Mouse (Mus musculus): ENCODE results near the gene Ubtd2. TPM values are rescaled to one million over a fixed set of nuclear protein-coding genes. Genes with fewer than 3 reads are reported as not detected.

The Ubtd2 gene
- polyA plus RNA-seq, 1 experiment from 2014 or later = 88.8 TPM

- H3K27ac ChIP-seq = no peak overlapping the region
- no peak for ATAC-seq (ENCODE audit: insufficient number of reproducible peaks, insufficient read depth, low FRiP score, low TSS enrichment, low read depth)
- H3K4me2 ChIP-seq = no peak overlapping the region
- H3K9me3 ChIP-seq = no peaks in the 10 kb centered on the region
- 81% methylated on average over 2 of the region's 2 CpGs for WGBS
- H3K9ac ChIP-seq (replicated peaks) = no peak overlapping the region
- H3K36me3 ChIP-seq = no peaks in the 10 kb centered on the region
- H3K4me1 ChIP-seq (replicated peaks) = 0 out of 2 replicates have a peak, but pooled peaks cover 9% of the 10 kb centered on the region
- no peak overlapping the region for H3K4me3 ChIP-seq (replicated peaks)
- no peaks in the 10 kb centered on the region for H3K27me3 ChIP-seq
Measured at GRCm38 (mm10) chr11:32471925-32472324, 16.8 kb downstream of the Ubtd2 start.

GRCm38 (mm10) chr11:32474725-32475124 lies 19.6 kb downstream of the Ubtd2 start:
- Histone ChIP-seq H3K36me3 (no peaks in the 10 kb centered on the region), H3K27ac (no peak overlapping the region), H3K4me3 (replicated peaks) (no peak overlapping the region), H3K27me3 (no peaks in the 10 kb centered on the region), H3K9ac (replicated peaks) (no peak overlapping the region), H3K9me3 (no peaks in the 10 kb centered on the region), H3K4me1 (replicated peaks) (0 out of 2 replicates have a peak, but pooled peaks cover 12% of the 10 kb centered on the region), H3K4me2 (no peak overlapping the region)
- no peak for ATAC-seq (ENCODE audit: insufficient number of reproducible peaks, insufficient read depth, low FRiP score, low TSS enrichment, low read depth)
- WGBS = 77% methylated on average over 3 of the region's 3 CpGs

DNA sequence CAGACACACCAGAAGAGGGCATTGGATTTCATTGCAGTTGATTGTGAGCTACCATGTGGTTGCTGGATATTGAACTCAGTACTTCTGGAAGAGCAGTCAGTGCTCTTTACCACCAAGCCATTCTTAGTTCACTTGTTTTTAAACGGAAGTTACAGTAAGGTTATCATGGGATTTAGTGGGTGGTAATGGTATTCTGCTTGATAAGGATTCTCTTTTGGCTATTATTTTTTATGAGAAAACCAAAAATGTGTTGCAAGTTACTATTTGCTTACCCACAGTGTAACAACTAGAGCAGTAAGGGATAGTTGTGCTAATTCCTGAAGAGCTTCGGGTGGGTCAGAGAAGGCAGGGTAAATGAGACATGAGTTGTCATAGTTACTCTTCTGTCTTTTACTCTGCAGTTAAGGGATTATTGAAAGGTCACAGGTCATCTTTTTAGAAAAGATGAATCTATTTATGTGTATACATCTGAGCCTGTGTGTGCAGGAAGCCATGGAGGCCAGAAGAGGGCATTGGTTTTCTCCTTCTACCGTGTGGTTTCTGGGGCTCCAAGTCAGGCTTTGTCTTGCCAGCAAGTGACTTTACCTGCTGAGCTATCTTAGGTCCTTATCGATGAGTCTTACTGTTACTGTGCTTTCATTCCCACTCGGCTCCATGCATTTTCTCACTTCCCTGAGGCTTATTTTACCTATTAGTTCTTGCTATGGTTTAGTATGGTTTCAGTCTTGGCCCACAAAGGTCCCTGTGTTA lies 20.5 kb downstream of the Ubtd2 start:
- Histone ChIP-seq H3K27me3 (no peaks in the 10 kb centered on the region), H3K4me3 (replicated peaks) (no peak overlapping the region), H3K4me1 (replicated peaks) (0 out of 2 replicates have a peak, but pooled peaks cover 9% of the 10 kb centered on the region), H3K4me2 (no peak overlapping the region), H3K36me3 (no peaks in the 10 kb centered on the region), H3K9ac (replicated peaks) (no peak overlapping the region), H3K9me3 (no peaks in the 10 kb centered on the region), H3K27ac (no peak overlapping the region)
- WGBS = 79% methylated on average over 5 of the region's 5 CpGs
- no peak for ATAC-seq (ENCODE audit: insufficient number of reproducible peaks, insufficient read depth, low FRiP score, low TSS enrichment, low read depth)

DNA sequence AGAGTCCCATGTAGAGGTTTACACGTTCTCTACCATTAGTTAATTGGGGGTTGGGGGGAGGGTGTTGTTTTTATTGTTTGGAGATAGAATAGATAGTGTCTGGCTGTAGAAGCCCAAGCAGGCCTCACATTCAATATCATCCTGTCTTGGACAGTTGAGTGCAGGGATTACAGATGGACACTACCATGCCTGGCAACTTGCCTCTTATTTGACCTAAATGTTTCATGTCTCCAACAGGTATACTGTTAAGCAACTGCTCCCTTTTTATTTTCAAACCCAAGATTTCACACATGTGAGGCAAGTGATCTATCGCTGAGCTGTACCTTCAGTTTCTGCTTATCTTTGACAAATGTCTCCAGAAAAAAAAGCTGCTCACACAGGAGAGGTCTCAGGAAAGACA lies 26.4 kb downstream of the Ubtd2 start:
- ATAC-seq (ENCODE audit: insufficient number of reproducible peaks, insufficient read depth, low FRiP score, low TSS enrichment, low read depth) = no peak
- no peak overlapping the region for H3K27ac ChIP-seq
- H3K4me3 ChIP-seq (replicated peaks) = no peak overlapping the region
- 68% methylated on average over 2 of the region's 2 CpGs for WGBS
- no peaks in the 10 kb centered on the region for H3K9me3 ChIP-seq
- 0 out of 2 replicates have a peak, but pooled peaks cover 8% of the 10 kb centered on the region for H3K4me1 ChIP-seq (replicated peaks)
- H3K36me3 ChIP-seq = no peaks in the 10 kb centered on the region
- no peaks in the 10 kb centered on the region for H3K27me3 ChIP-seq
- H3K9ac ChIP-seq (replicated peaks) = no peak overlapping the region
- no peak overlapping the region for H3K4me2 ChIP-seq

DNA sequence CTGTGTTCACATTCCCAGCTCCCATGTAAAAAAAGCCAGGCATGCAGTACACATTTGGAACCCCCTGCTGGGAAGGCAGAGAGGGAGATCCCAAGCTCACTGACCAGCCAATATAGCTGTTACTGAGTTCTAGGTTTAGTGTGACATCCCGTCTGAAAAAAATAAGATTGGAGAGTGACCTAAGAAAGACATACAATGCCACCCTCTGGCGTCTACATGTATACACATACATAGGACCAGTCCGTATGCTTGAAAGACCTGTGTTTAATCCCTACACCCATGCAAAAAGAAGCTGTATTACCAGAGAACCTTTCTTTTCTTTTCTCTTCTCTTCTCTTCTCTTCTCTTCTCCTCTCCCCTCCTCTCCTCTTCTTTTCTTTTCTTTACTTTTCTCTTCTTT lies 30.1 kb downstream of the Ubtd2 start:
- no peaks in the 10 kb centered on the region for H3K27me3 ChIP-seq
- peaks cover 10% of the 10 kb centered on the region for H3K36me3 ChIP-seq
- no peaks in the 10 kb centered on the region for H3K9me3 ChIP-seq
- peaks cover 21% of the 10 kb centered on the region for H3K4me1 ChIP-seq (replicated peaks)
- H3K4me3 ChIP-seq (replicated peaks) = no peak overlapping the region
- no peak overlapping the region for H3K4me2 ChIP-seq
- 65% methylated on average over 3 of the region's 3 CpGs for WGBS
- no peak overlapping the region for H3K27ac ChIP-seq
- H3K9ac ChIP-seq (replicated peaks) = no peak overlapping the region
- no peak for ATAC-seq (ENCODE audit: insufficient number of reproducible peaks, insufficient read depth, low FRiP score, low TSS enrichment, low read depth)

GRCm38 (mm10) chr11:32486621-32487020 lies 31.5 kb downstream of the Ubtd2 start:
- Histone ChIP-seq H3K4me1 (replicated peaks) (peaks cover 26% of the 10 kb centered on the region), H3K27me3 (no peaks in the 10 kb centered on the region), H3K9me3 (no peaks in the 10 kb centered on the region), H3K27ac (no peak overlapping the region), H3K9ac (replicated peaks) (no peak overlapping the region), H3K4me3 (replicated peaks) (no peak overlapping the region), H3K36me3 (peaks cover 10% of the 10 kb centered on the region), H3K4me2 (no peak overlapping the region)
- no peak for ATAC-seq (ENCODE audit: insufficient number of reproducible peaks, insufficient read depth, low FRiP score, low TSS enrichment, low read depth)
- 30% methylated on average over 3 of the region's 3 CpGs for WGBS

- H3K36me3 ChIP-seq = peaks cover 10% of the 10 kb centered on the region
- H3K4me2 ChIP-seq = no peak overlapping the region
- no peak overlapping the region for H3K9ac ChIP-seq (replicated peaks)
- H3K4me3 ChIP-seq (replicated peaks) = no peak overlapping the region
- H3K4me1 ChIP-seq (replicated peaks) = peaks cover 22% of the 10 kb centered on the region
- WGBS = 94% methylated on average over 3 of the region's 3 CpGs
- no peak for ATAC-seq (ENCODE audit: insufficient number of reproducible peaks, insufficient read depth, low FRiP score, low TSS enrichment, low read depth)
- no peak overlapping the region for H3K27ac ChIP-seq
- no peaks in the 10 kb centered on the region for H3K27me3 ChIP-seq
- H3K9me3 ChIP-seq = no peaks in the 10 kb centered on the region
Measured at GRCm38 (mm10) chr11:32487501-32487900, 32.3 kb downstream of the Ubtd2 start.

GRCm38 (mm10) chr11:32488344-32488743 lies 33.2 kb downstream of the Ubtd2 start:
- Histone ChIP-seq H3K4me3 (replicated peaks) (no peak overlapping the region), H3K4me1 (replicated peaks) (peaks cover 21% of the 10 kb centered on the region), H3K9me3 (no peaks in the 10 kb centered on the region), H3K36me3 (peaks cover 10% of the 10 kb centered on the region), H3K9ac (replicated peaks) (no peak overlapping the region), H3K27ac (no peak overlapping the region), H3K27me3 (no peaks in the 10 kb centered on the region), H3K4me2 (no peak overlapping the region)
- no peak for ATAC-seq (ENCODE audit: insufficient number of reproducible peaks, insufficient read depth, low FRiP score, low TSS enrichment, low read depth)

DNA sequence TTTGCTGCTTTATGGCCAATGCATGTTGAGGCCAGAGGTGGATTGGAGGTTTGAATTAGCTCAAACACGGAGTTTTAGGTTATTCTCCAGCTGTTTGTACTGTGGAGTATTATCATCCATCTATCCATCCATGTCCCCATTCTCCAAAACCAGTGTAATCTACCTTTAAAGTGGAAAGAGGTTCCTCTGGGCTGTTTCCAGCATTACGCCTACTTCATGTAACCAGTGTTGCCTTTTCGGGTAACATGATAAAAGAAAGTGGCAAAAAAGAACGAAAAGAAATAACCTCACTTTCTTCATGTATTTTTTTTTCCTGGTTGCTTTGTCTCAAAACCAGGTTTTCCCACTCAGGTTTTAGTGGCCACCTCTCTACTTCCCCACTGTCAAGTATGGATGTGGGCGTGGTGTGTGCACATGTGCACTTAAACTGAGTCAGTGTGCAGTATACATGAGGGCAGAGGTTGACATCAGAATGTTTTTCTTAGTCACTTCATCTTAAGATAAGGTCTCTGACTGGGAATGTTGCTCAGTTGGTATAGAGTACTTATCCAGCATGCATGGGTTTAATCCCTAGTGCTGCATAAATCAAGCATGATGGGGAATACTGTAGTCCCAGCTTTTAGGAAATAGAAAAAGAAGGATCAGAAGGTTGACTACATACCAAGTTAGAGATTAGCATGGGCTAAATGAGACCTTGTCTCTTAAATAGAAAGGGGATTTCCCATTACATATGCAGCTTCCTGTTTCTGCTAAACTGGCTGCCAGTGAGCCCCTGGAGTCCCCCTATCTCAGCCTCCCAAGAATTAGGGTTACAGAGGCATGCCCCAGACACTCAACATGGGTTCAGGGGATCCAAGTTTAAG lies 33.9 kb downstream of the Ubtd2 start:
- Histone ChIP-seq H3K27ac (no peak overlapping the region), H3K36me3 (peaks cover 10% of the 10 kb centered on the region), H3K4me3 (replicated peaks) (no peak overlapping the region), H3K4me1 (replicated peaks) (peaks cover 25% of the 10 kb centered on the region), H3K9me3 (no peaks in the 10 kb centered on the region), H3K27me3 (no peaks in the 10 kb centered on the region), H3K4me2 (no peak overlapping the region), H3K9ac (replicated peaks) (no peak overlapping the region)
- no peak for ATAC-seq (ENCODE audit: insufficient number of reproducible peaks, insufficient read depth, low FRiP score, low TSS enrichment, low read depth)
- 80% methylated on average over 5 of the region's 5 CpGs for WGBS

- no peak overlapping the region for H3K4me2 ChIP-seq
- no peaks in the 10 kb centered on the region for H3K9me3 ChIP-seq
- H3K4me1 ChIP-seq (replicated peaks) = peaks cover 25% of the 10 kb centered on the region
- H3K27me3 ChIP-seq = no peaks in the 10 kb centered on the region
- H3K36me3 ChIP-seq = peaks cover 10% of the 10 kb centered on the region
- H3K9ac ChIP-seq (replicated peaks) = no peak overlapping the region
- ATAC-seq (ENCODE audit: insufficient number of reproducible peaks, insufficient read depth, low FRiP score, low TSS enrichment, low read depth) = no peak
- WGBS = 99% methylated on average over 2 of the region's 2 CpGs
- no peak overlapping the region for H3K4me3 ChIP-seq (replicated peaks)
- no peak overlapping the region for H3K27ac ChIP-seq
Measured at GRCm38 (mm10) chr11:32491079-32491478, 35.9 kb downstream of the Ubtd2 start.

GRCm38 (mm10) chr11:32493312-32493711 lies 38.1 kb downstream of the Ubtd2 start:
- no peak overlapping the region for H3K27ac ChIP-seq
- no peak overlapping the region for H3K4me2 ChIP-seq
- no peaks in the 10 kb centered on the region for H3K27me3 ChIP-seq
- no peaks in the 10 kb centered on the region for H3K36me3 ChIP-seq
- no peak for ATAC-seq (ENCODE audit: insufficient number of reproducible peaks, insufficient read depth, low FRiP score, low TSS enrichment, low read depth)
- peaks cover 25% of the 10 kb centered on the region for H3K4me1 ChIP-seq (replicated peaks)
- H3K9me3 ChIP-seq = no peaks in the 10 kb centered on the region
- H3K4me3 ChIP-seq (replicated peaks) = no peak overlapping the region
- H3K9ac ChIP-seq (replicated peaks) = no peak overlapping the region
